Mouse (Mus musculus): ENCODE data around the gene Ss18l1. TPM values are rescaled to one million over a fixed set of nuclear protein-coding genes. Genes with fewer than 3 reads are reported as not detected.

Ss18l1 gene
- total and polyA plus RNA-seq, 2 experiments: 2.0 to 4.6 TPM

DNA sequence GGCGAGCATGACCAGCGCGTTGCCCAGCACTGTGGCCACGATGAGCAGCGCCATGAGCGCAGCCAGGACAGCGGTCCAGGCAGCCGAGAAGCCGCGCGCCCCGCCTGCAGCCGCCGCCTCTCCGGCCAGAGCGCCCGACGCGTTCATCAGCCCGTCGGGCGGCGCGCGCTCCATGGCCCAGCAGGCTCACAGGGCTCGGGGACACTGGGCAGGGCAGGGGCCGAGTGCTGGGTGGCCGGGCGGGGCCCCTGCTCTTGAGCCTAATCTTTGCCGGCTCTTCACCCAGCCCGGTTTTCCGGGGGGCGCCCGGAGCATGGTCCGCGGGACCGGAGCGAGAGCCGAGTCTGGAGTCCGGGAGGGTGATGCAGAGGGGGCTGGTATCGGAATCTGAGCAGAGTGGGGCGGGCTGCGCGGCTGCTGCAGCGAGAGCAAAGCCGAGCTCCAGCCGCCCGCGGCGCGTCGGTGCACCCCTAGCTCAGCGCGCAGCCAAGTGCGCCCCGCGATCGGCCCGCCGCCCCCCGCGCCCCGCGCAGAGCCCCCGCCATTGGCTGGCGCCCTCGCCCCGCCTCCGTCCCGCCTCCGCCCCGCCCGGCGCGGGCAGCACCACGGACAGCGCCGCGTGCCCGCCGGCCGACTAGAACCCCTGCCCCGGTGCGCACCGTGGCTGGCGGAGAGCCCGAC is 61.8 kb downstream of the Ss18l1 start, which contains the start of gene Hrh3:
TSS of gene Hrh3 (minus strand) at position 511 of the 681 bp plus-strand sequence.
- peaks cover 5% of the 10 kb centered on the region; the same call in 1 of the 2 replicates for H3K4me1 ChIP-seq (ENCODE audit: control insufficient read depth, insufficient read depth, low read length)
- no peak for TF ChIP-seq CTCF (IDR thresholded peaks at IDR 0.05; ENCODE audit: low read depth, low read length)
- TF ChIP-seq POLR2A (IDR thresholded peaks at IDR 0.05; ENCODE audit: extremely low read depth, insufficient read depth, low read length): no peak
- no peak within 1 kb of the TSS for H3K9ac ChIP-seq (ENCODE audit: low read depth, low read length)
- no peaks in the 10 kb centered on the region for H3K36me3 ChIP-seq (ENCODE audit: control insufficient read depth, insufficient read depth, low read length)
- peak within 1 kb of the TSS; percentile 60; the same call in 1 of the 2 replicates for H3K4me3 ChIP-seq (ENCODE audit: insufficient read depth, low read depth, low read length)
- H3K27ac ChIP-seq (replicated peaks; ENCODE audit: insufficient read depth, low read depth, low read length): no peak within 1 kb of the TSS
- under 1% methylated on average over 74 of the region's 87 CpGs for WGBS
- DNase-seq (ENCODE audit: extremely low read depth, low read depth, low spot score): no peak
- peaks cover 27% of the 10 kb centered on the region for H3K27me3 ChIP-seq (ENCODE audit: control insufficient read depth, insufficient read depth, low read length)
- H3K79me2 ChIP-seq (ENCODE audit: control insufficient read depth, insufficient read depth, low read length): no peaks in the 10 kb centered on the region

DNA sequence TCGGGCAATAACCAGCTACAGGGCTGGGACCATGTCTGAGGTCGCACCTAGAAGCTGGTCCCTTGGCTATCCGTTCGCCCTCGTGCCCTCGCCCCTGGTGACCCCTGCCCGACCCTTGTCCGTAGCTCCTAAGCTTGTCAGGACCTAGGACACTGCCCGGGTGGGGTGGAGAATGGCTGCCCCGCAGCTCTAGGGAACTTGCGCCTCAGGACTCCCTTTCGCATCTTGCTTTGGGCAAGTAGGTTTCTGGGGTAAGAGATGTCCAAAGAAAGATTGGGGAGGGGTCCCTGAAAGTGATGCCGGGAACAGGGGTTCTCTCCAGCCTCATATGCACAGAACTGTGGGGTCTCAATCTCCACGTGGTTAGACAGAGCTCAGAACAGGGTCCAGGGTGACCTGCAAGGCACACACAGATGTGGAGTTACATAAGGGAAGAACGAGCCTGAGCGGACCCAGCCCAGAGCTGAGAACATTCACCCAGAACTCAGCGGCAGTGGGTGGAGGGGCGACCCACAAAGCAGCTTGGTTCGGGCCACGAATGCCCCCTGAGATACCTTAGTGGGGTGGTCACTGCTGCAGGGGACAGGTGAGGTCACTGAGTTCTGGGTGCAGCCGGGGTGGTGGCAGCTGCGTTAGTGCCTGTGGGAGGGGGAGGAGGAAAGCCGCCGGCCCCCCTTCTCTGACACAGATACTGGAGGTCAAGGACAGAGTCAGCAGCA is 62.5 kb downstream of the Ss18l1 start:
- Histone ChIP-seq H3K9ac (ENCODE audit: low read depth, low read length) (no peak overlapping the region), H3K79me2 (ENCODE audit: control insufficient read depth, insufficient read depth, low read length) (no peaks in the 10 kb centered on the region), H3K27me3 (ENCODE audit: control insufficient read depth, insufficient read depth, low read length) (peaks cover 24% of the 10 kb centered on the region), H3K27ac (replicated peaks; ENCODE audit: insufficient read depth, low read depth, low read length) (no peak overlapping the region), H3K4me3 (ENCODE audit: insufficient read depth, low read depth, low read length) (peak overlapping the region; percentile 47; the same call in 1 of the 2 replicates), H3K4me1 (ENCODE audit: control insufficient read depth, insufficient read depth, low read length) (peaks cover 5% of the 10 kb centered on the region; the same call in 1 of the 2 replicates), H3K36me3 (ENCODE audit: control insufficient read depth, insufficient read depth, low read length) (no peaks in the 10 kb centered on the region)
- no peak for DNase-seq (ENCODE audit: extremely low read depth, low read depth, low spot score)
- TF ChIP-seq POLR2A (IDR thresholded peaks at IDR 0.05; ENCODE audit: extremely low read depth, insufficient read depth, low read length) (no peak), CTCF (IDR thresholded peaks at IDR 0.05; ENCODE audit: low read depth, low read length) (no peak)
- 10% methylated on average over 24 of the region's 24 CpGs for WGBS

DNA sequence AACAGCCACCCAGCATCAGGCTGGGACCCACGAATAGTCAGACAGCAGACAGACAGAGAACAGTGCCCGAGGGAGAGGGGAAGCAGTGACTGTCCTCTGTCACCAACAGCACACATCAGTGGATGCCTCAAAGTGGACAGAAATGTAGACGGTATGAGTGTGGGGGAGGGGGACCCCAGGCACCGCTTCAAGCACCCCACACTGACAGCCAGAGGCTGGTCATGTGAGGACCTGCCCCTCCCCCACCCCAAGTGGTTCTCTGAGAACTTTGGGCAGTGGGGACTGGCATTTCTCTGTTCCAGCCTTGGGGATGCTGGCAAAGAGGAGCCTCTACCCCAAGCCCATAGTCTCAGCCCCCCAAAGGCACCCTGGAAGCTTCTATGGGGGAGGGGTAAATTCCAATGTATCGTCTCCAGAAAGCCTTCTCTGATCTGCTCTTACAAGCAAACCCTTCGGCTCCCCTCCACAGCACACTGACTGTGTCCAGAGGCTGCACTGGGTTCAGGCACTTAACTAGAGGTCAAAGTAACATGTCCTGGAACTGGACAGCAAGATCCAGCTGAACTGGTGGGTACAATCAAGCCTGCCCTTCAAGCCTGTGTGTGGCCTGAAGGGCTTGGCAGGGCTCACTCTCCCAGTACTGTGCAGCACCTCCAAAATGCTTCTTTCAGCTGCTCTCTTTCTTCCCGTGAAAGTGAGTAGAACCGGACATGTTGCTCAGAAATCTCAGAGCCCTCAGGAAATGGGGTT is 63.3 kb downstream of the Ss18l1 start:
- peaks cover 17% of the 10 kb centered on the region for H3K27me3 ChIP-seq (ENCODE audit: control insufficient read depth, insufficient read depth, low read length)
- no peak for TF ChIP-seq CTCF (IDR thresholded peaks at IDR 0.05; ENCODE audit: low read depth, low read length)
- no peak for TF ChIP-seq POLR2A (IDR thresholded peaks at IDR 0.05; ENCODE audit: extremely low read depth, insufficient read depth, low read length)
- DNase-seq (ENCODE audit: extremely low read depth, low read depth, low spot score): no peak
- H3K79me2 ChIP-seq (ENCODE audit: control insufficient read depth, insufficient read depth, low read length): no peaks in the 10 kb centered on the region
- H3K4me1 ChIP-seq (ENCODE audit: control insufficient read depth, insufficient read depth, low read length): peaks cover 5% of the 10 kb centered on the region; the same call in 1 of the 2 replicates
- H3K4me3 ChIP-seq (ENCODE audit: insufficient read depth, low read depth, low read length): no peak overlapping the region
- WGBS: 38% methylated on average over 8 of the region's 8 CpGs
- H3K36me3 ChIP-seq (ENCODE audit: control insufficient read depth, insufficient read depth, low read length): no peaks in the 10 kb centered on the region
- H3K27ac ChIP-seq (replicated peaks; ENCODE audit: insufficient read depth, low read depth, low read length): no peak overlapping the region
- H3K9ac ChIP-seq (ENCODE audit: low read depth, low read length): no peak overlapping the region

DNA sequence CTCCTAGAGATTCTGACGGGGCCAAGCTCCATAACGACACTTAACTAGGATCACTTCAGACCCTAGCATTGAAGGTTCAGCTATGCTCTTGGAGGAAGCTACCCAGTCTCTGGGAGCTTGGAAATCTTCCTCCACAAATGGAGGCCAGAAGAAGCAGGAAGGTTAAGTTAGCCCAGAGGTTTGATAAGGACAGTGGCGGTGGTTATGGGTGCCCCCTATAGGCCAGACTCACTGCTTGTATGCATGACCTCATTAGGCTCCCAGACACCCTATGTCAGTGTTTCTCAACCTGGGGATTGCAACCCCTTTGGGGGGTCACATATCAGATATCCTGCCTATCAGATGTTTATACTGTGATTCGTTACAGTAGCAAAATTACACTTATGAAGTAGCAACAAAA is 64.8 kb downstream of the Ss18l1 start:
- TF ChIP-seq POLR2A (IDR thresholded peaks at IDR 0.05; ENCODE audit: extremely low read depth, insufficient read depth, low read length): no peak
- no peak for TF ChIP-seq CTCF (IDR thresholded peaks at IDR 0.05; ENCODE audit: low read depth, low read length)
- no peak overlapping the region for H3K27ac ChIP-seq (replicated peaks; ENCODE audit: insufficient read depth, low read depth, low read length)
- H3K27me3 ChIP-seq (ENCODE audit: control insufficient read depth, insufficient read depth, low read length): peaks cover 11% of the 10 kb centered on the region
- H3K36me3 ChIP-seq (ENCODE audit: control insufficient read depth, insufficient read depth, low read length): no peaks in the 10 kb centered on the region
- 73% methylated on average over 4 of the region's 4 CpGs for WGBS
- no peak overlapping the region for H3K4me3 ChIP-seq (ENCODE audit: insufficient read depth, low read depth, low read length)
- no peak overlapping the region for H3K9ac ChIP-seq (ENCODE audit: low read depth, low read length)
- no peak for DNase-seq (ENCODE audit: extremely low read depth, low read depth, low spot score)
- peaks cover 5% of the 10 kb centered on the region; the same call in 1 of the 2 replicates for H3K4me1 ChIP-seq (ENCODE audit: control insufficient read depth, insufficient read depth, low read length)
- no peaks in the 10 kb centered on the region for H3K79me2 ChIP-seq (ENCODE audit: control insufficient read depth, insufficient read depth, low read length)

DNA sequence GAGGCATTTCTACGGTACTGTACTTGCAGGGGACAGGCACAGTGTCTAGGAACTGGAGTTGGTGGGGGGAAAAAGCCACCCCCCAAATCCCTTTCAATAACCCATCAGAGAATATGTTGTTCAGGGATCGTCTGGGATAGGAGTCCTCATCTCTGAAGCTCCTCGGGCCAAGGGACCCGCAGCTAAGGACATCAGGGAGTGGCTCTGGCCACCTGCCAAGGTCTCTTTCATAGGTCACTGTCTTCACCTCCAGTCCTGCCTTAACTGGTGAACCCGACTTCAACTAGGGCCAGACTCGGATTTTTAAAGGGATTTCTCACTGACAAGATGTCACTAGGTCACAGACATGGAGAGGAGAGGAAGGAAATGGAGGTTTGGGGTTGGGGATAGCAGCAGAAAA is 66.0 kb downstream of the Ss18l1 start:
- H3K9ac ChIP-seq (ENCODE audit: low read depth, low read length): no peak overlapping the region
- H3K27ac ChIP-seq (replicated peaks; ENCODE audit: insufficient read depth, low read depth, low read length): no peak overlapping the region
- H3K4me1 ChIP-seq (ENCODE audit: control insufficient read depth, insufficient read depth, low read length): peaks cover 5% of the 10 kb centered on the region; the same call in 1 of the 2 replicates
- WGBS: 35% methylated on average over 6 of the region's 6 CpGs
- no peak overlapping the region for H3K4me3 ChIP-seq (ENCODE audit: insufficient read depth, low read depth, low read length)
- TF ChIP-seq CTCF (IDR thresholded peaks at IDR 0.05; ENCODE audit: low read depth, low read length) (no peak), POLR2A (IDR thresholded peaks at IDR 0.05; ENCODE audit: extremely low read depth, insufficient read depth, low read length) (no peak)
- H3K27me3 ChIP-seq (ENCODE audit: control insufficient read depth, insufficient read depth, low read length): peaks cover 7% of the 10 kb centered on the region
- H3K79me2 ChIP-seq (ENCODE audit: control insufficient read depth, insufficient read depth, low read length): no peaks in the 10 kb centered on the region
- no peaks in the 10 kb centered on the region for H3K36me3 ChIP-seq (ENCODE audit: control insufficient read depth, insufficient read depth, low read length)
- no peak for DNase-seq (ENCODE audit: extremely low read depth, low read depth, low spot score)

Measured in liver, adult 2 months (tissue).